Mouse (Mus musculus) hindbrain, embryonic 16.5 days (tissue): Measurements from ENCODE around the gene Lrfn4. TPM values are rescaled to one million over a fixed set of nuclear protein-coding genes. Genes with fewer than 3 reads are reported as not detected.
"Not testable (repeated sequence)": the region's sequence is repeated elsewhere in the genome, so short reads cannot be mapped to it uniquely, and the experiment has no call there.

ENCODE experiments used
- ATAC-seq: fragments of 200-750 bp; cut with Nextera tagmentation; 2 replicates; pipeline ENCODE4 v1.8.0; 2017; ENCODE audit warnings: moderate TSS enrichment, moderate library complexity
- H3K27ac ChIP-seq: fragments of 300-500 bp; sonication (generic); 2 replicates; pipeline ENCODE4 v1.5.1; 2014; ENCODE audit warnings: low read depth, mild to moderate bottlenecking, control low read depth, low read length, moderate library complexity
- H3K27me3 ChIP-seq: fragments of 300-500 bp; sonication (generic); replicated peaks from 2 replicates; pipeline ENCODE4 v1.6.1; 2014; ENCODE audit warnings: low read length; ENCODE audit not compliant: control insufficient read depth, insufficient read depth
- H3K36me3 ChIP-seq: fragments of 300-500 bp; sonication (generic); 2 replicates; pipeline ENCODE4 v1.6.1; 2014; ENCODE audit warnings: mild to moderate bottlenecking, low read length, moderate library complexity, mixed read lengths; ENCODE audit not compliant: control insufficient read depth, insufficient read depth
- H3K4me1 ChIP-seq: fragments of 300-500 bp; sonication (generic); 2 replicates; pipeline ENCODE4 v1.6.1; 2014; ENCODE audit warnings: low read depth, low read length; ENCODE audit not compliant: control insufficient read depth, insufficient read depth
- H3K4me2 ChIP-seq: fragments of 300-500 bp; sonication (generic); 2 replicates; pipeline ENCODE4 v1.6.1; 2014; ENCODE audit warnings: mild to moderate bottlenecking, low read length, control low read depth, moderate library complexity
- H3K4me3 ChIP-seq: fragments of 300-500 bp; sonication (generic); 2 replicates; pipeline ENCODE4 v1.5.1; 2014; ENCODE audit warnings: mild to moderate bottlenecking, low read length, control low read depth, moderate library complexity
- H3K9ac ChIP-seq: fragments of 300-500 bp; sonication (generic); 2 replicates; pipeline ENCODE4 v1.6.1; 2014; ENCODE audit warnings: low read depth, mild to moderate bottlenecking, control low read depth, low read length, moderate library complexity
- H3K9me3 ChIP-seq: fragments of 300-500 bp; sonication (generic); 2 replicates; pipeline ENCODE4 v1.6.1; 2014; ENCODE audit warnings: mild to moderate bottlenecking, low read length, moderate library complexity; ENCODE audit not compliant: control insufficient read depth
- WGBS: fragments of 180-500 bp; shearing (Covaris S2); extraction: QIAGEN DNeasy Blood & Tissue Kit; methylation state at CpG from one replicate; pipeline ENCODE4 v1.1.7; 2014; 5-methylcytosine and 5-hydroxymethylcytosine counted together
- polyA plus RNA-seq: library from polyadenylated mRNA; unstranded; fragments of >200 nt; fragmentation: Nextera tagmentation; extraction: Ambion mirVana; gene quantifications from 2 replicates; pipeline ENCODE4 v1.2.1, GENCODE M21; 2015

The Lrfn4 gene
- polyA plus RNA-seq, 1 experiment from 2014 or later, result 8.0 TPM

GRCm38 (mm10) chr19:4596071-4596470 lies 19.4 kb downstream of the Lrfn4 start:
- Histone ChIP-seq H3K9ac (no peak overlapping the region), H3K4me1 (no peaks in the 10 kb centered on the region), H3K27me3 (no peaks in the 10 kb centered on the region), H3K36me3 (no peaks in the 10 kb centered on the region), H3K4me3 (no peak overlapping the region), H3K4me2 (no peak overlapping the region), H3K9me3 (no peaks in the 10 kb centered on the region), H3K27ac (no peak overlapping the region)
- WGBS, result 83% methylated on average over 2 of the region's 2 CpGs
- no peak for ATAC-seq

DNA sequence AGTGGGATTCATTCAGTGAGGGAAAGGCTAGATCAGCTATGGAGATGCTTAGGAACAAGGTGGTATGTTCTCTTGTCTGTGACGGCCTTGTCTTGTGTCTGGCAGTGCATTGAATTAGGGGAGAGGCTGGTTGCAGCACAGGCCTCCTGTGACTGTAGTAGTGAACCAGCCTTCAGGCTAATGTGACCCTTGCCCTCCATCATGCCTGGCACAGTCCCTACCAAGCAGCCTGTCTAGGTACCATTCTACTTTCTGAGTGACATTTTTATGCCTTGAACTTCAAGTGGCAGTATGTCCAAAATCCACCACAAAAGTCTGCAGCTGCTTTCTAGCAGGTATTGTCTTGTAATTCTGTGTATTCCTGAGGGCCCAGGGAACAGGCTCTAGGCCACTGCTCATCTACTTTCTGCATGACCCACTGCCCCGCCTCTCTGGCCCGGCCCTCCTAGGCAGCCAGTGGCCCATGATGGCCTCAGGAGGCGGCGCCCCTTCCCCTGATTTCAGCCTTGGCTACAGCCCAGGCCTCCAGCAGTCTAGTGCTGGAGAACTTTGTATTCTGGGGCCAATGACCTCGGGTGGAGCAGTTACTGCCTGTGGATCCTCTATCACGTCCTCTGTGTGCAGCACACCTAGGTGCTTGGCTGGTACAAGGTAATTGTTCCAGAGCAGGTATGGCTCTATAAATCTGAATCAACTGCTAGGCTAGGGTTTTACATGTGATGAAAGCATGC lies 21.5 kb downstream of the Lrfn4 start:
- Histone ChIP-seq H3K27ac (no peak overlapping the region), H3K27me3 (no peaks in the 10 kb centered on the region), H3K4me3 (no peak overlapping the region), H3K4me2 (no peak overlapping the region), H3K36me3 (no peaks in the 10 kb centered on the region), H3K4me1 (no peaks in the 10 kb centered on the region), H3K9ac (no peak overlapping the region), H3K9me3 (no peaks in the 10 kb centered on the region)
- ATAC-seq, result no peak
- 51% methylated on average over 7 of the region's 7 CpGs for WGBS

- Histone ChIP-seq H3K4me3 (no peak overlapping the region), H3K4me1 (no peaks in the 10 kb centered on the region), H3K9me3 (no peaks in the 10 kb centered on the region), H3K4me2 (no peak overlapping the region), H3K27me3 (no peaks in the 10 kb centered on the region), H3K27ac (no peak overlapping the region), H3K36me3 (no peaks in the 10 kb centered on the region), H3K9ac (no peak overlapping the region)
- no peak for ATAC-seq
- 93% methylated on average over 3 of the region's 3 CpGs for WGBS
Observed at GRCm38 (mm10) chr19:4590025-4590424, 25.4 kb downstream of the Lrfn4 start.

DNA sequence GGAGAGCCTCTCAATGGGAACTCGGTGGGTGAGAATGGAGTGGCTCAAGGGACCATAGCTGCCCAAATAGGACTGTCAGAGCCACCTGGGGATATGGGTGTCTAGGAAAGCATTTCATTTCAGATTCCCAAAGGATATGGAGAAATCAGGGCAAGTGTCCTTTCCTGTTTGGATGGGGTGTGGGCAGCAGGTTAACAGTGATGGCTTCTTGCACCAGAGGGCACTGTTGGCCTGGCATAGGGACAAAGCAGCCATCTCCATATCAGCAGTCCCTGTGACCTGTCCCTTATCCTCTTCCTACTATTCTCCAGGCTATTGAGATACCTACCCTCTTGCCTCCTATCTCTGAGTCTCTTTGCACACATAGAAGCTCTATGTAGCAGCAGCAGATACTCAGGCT lies 26.4 kb downstream of the Lrfn4 start:
- ATAC-seq, result no peak
- Histone ChIP-seq H3K9me3 (no peaks in the 10 kb centered on the region), H3K9ac (no peak overlapping the region), H3K4me2 (no peak overlapping the region), H3K27ac (no peak overlapping the region), H3K27me3 (no peaks in the 10 kb centered on the region), H3K4me3 (no peak overlapping the region), H3K4me1 (no peaks in the 10 kb centered on the region), H3K36me3 (no peaks in the 10 kb centered on the region)
- 74% methylated on average over 1 of the region's 1 CpGs for WGBS

DNA sequence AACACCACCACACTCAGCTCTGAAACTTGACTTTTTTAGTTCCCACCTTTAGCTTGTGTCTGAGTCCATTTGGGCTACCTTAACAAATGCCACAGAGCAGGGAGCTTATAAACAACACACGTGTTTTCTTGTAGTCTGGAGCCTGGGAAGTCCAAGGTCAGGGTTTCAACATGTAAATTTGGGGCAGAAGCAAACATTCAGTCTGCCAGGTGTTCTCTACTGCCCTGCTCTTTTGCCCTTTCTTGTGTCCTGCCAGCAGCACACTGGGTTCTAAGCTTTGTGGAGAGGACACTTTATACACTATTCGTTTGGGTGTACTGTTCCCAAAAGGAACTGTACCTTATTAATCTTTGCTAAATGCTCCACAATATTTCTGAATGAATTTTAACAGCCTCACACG lies 27.0 kb downstream of the Lrfn4 start:
- Histone ChIP-seq H3K4me3 (no peak overlapping the region), H3K9me3 (no peaks in the 10 kb centered on the region), H3K4me1 (no peaks in the 10 kb centered on the region), H3K4me2 (no peak overlapping the region), H3K9ac (no peak overlapping the region), H3K27me3 (no peaks in the 10 kb centered on the region), H3K36me3 (no peaks in the 10 kb centered on the region), H3K27ac (no peak overlapping the region)
- no peak for ATAC-seq
- 76% methylated on average over 3 of the region's 3 CpGs for WGBS

GRCm38 (mm10) chr19:4587426-4587825 lies 28.0 kb downstream of the Lrfn4 start:
- Histone ChIP-seq H3K9me3 (no peaks in the 10 kb centered on the region), H3K4me2 (no peak overlapping the region), H3K9ac (no peak overlapping the region), H3K4me3 (no peak overlapping the region), H3K27me3 (no peaks in the 10 kb centered on the region), H3K4me1 (no peaks in the 10 kb centered on the region), H3K27ac (no peak overlapping the region), H3K36me3 (no peaks in the 10 kb centered on the region)
- WGBS, result 66% methylated on average over 2 of the region's 2 CpGs
- ATAC-seq, result no peak

DNA sequence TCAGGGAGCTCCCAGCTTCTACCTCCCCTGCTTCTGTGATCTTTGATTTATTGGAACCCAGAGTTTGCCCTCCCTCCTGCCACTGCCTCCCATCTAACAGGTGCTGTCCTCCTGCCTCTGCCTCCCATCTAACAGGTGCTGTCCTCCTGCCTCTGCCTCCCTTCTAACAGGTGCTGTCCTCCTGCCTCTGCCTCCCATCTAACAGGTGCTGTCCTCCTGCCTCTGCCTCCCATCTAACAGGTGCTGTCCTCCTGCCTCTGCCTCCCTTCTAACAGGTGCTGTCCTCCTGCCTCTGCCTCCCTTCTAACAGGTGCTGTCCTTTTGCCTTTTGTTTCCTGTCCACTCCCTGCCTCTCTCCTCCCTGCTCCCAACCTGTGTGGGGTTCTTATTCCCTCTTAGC lies 28.7 kb downstream of the Lrfn4 start:
- H3K4me1 ChIP-seq, ATAC-seq: not testable (repeated sequence)

DNA sequence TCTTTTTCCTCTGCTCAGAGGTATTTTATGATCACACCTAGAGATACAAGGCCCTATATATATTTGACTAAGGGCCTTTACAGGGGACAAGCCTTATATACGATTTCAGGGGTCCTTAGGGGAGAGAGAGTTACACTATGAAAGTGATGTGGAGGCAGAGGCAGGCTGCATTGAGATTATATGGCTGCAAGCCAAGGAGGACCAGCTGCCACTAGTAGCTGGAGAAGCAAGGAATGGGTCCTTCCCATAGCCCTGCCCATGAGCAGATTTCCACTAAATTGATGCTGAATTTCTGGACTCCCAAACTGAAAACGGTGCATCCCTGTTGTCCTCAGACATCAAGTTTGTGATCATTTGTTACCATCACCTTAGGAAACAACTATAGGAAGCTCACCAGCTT lies 31.6 kb downstream of the Lrfn4 start:
- Histone ChIP-seq H3K9ac (no peak overlapping the region), H3K4me2 (no peak overlapping the region), H3K36me3 (no peaks in the 10 kb centered on the region), H3K27ac (no peak overlapping the region), H3K4me1 (no peaks in the 10 kb centered on the region), H3K4me3 (no peak overlapping the region), H3K27me3 (no peaks in the 10 kb centered on the region), H3K9me3 (no peaks in the 10 kb centered on the region)
- WGBS, result 64% methylated on average over 2 of the region's 2 CpGs
- ATAC-seq, result no peak

More for the DNA sequence above, 28.7 kb downstream of the Lrfn4 start:
- H3K36me3 ChIP-seq, H3K27me3 ChIP-seq, H3K4me3 ChIP-seq, H3K27ac ChIP-seq, H3K9me3 ChIP-seq, H3K9ac ChIP-seq, H3K4me2 ChIP-seq: not testable (repeated sequence)

DNA sequence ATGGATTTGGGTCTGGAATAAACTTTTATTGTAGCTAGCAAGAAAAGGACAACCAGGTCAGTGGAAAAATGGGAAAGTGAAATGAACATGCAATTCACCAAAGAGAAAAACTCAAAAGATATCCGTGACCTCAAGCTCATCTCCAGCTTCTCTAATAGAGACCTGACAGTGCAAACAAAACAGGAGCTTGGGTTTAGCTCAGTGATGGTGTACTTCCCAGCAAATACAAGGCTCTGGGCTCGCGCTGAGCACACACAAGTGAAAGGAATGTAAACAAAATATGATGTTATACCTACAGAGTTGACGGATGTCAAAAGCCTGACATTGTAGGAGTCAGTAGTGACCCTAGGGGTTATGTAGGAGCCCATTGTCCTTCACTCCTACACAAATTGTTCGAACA lies 36.2 kb downstream of the Lrfn4 start:
- WGBS, result 87% methylated on average over 5 of the region's 5 CpGs
- no peak overlapping the region for H3K27ac ChIP-seq
- no peaks in the 10 kb centered on the region for H3K27me3 ChIP-seq
- ATAC-seq, result no peak
- H3K4me1 ChIP-seq, result no peaks in the 10 kb centered on the region
- H3K36me3 ChIP-seq, result no peaks in the 10 kb centered on the region
- H3K4me3 ChIP-seq, result no peak overlapping the region
- no peak overlapping the region for H3K9ac ChIP-seq
- H3K4me2 ChIP-seq, result no peak overlapping the region
- H3K9me3 ChIP-seq, result no peaks in the 10 kb centered on the region

DNA sequence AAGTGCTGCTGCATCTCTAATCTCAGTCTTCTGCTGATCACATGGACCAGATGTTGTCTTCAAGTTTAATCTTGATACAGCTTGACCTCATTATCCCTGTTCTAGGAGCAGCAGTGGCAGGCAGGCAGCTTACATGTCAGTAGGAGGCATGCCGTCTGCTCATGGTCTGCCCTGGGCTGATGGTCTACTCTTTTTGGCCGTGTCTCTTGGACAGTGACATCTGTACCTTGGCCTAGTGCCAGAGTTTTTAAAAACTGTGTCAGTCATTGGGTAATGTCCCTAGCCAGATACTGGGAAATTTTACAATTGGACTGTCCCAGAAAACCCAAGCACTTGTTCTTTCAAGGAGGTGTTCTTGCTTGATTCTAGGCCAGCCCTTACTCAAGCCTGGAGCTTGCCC lies 36.7 kb downstream of the Lrfn4 start:
- Histone ChIP-seq H3K4me1 (no peaks in the 10 kb centered on the region), H3K9me3 (no peaks in the 10 kb centered on the region), H3K27ac (no peak overlapping the region), H3K9ac (no peak overlapping the region), H3K36me3 (no peaks in the 10 kb centered on the region), H3K4me2 (no peak overlapping the region), H3K27me3 (no peaks in the 10 kb centered on the region), H3K4me3 (no peak overlapping the region)
- WGBS, result 68% methylated on average over 2 of the region's 2 CpGs
- no peak for ATAC-seq
